Comparison of ENCODE assay signal across 17 mouse cellular contexts in the genomic region with DNA sequence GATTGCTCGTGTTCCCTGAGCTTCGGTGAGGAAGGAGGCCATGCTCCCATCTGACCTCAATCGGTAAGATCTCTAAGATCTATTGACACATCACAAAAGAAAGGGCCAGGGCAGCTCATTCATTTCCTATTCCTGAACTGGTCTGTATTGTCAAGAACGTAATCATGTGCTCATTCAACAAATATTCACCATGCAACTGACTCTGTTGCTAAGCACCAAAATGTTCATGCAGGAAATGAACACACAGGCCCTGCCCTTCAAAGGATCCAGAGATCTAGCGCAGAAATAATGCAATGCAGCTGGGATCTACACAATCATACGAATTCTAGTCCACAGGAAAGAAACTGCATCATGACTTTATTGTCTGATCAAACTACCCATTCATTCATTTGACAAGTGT.
DNase-seq lines count a peak whose midpoint lies in the region; ATAC-seq and TF ChIP-seq lines count a peak whose summit lies in the region.
"Had no signal": no experiment of that assay in that cellular context is flagged by ENCODE, and none has a peak within 500 bp of the region (broad histone marks: within the 10 kb centered on the region; RNA-seq: fewer than 3 reads in every experiment).

No protein-coding gene starts in this region.

- H3K27me3 ChIP-seq in forebrain, embryonic 15.5 days, result no peaks in the 10 kb centered on the region
- no peaks in the 10 kb centered on the region for H3K27me3 ChIP-seq in forebrain, embryonic 13.5 days
- no peaks in the 10 kb centered on the region for H3K27me3 ChIP-seq in midbrain, embryonic 11.5 days (ENCODE audit: control insufficient read depth, insufficient read depth, low read length)
- H3K27me3 ChIP-seq in midbrain, embryonic 10.5 days (ENCODE audit: low read depth, poor library complexity, severe bottlenecking), result no peaks in the 10 kb centered on the region
- H3K27me3 ChIP-seq in limb, embryonic 14.5 days (ENCODE audit: control insufficient read depth, insufficient read depth, low read length), result no peaks in the 10 kb centered on the region
- H3K27me3 ChIP-seq in stomach, postnatal 0 days (ENCODE audit: control insufficient read depth, insufficient read depth, low read length), result no peaks in the 10 kb centered on the region
- H3K27me3 ChIP-seq: limb, embryonic 13.5 days had no signal

- H3K4me2 ChIP-seq in forebrain, embryonic 15.5 days (replicated peaks), result no peak overlapping the region
- H3K4me2 ChIP-seq in forebrain, embryonic 13.5 days, result no peak overlapping the region
- no peak overlapping the region for H3K4me2 ChIP-seq in midbrain, embryonic 11.5 days
- H3K4me2 ChIP-seq in limb, embryonic 14.5 days (replicated peaks; ENCODE audit: low read depth, low read length, severe bottlenecking), result no peak overlapping the region
- no peak overlapping the region for H3K4me2 ChIP-seq in stomach, postnatal 0 days (replicated peaks; ENCODE audit: low read depth)
- H3K4me2 ChIP-seq: limb, embryonic 13.5 days had no signal

- no peak overlapping the region for H3K4me3 ChIP-seq in forebrain, embryonic 15.5 days
- no peak overlapping the region for H3K4me3 ChIP-seq in forebrain, embryonic 13.5 days
- no peak overlapping the region for H3K4me3 ChIP-seq in midbrain, embryonic 11.5 days (ENCODE audit: low read depth, low read length)
- no peak overlapping the region for H3K4me3 ChIP-seq in midbrain, embryonic 10.5 days
- no peak overlapping the region for H3K4me3 ChIP-seq in limb, embryonic 14.5 days (replicated peaks; ENCODE audit: low read length)
- H3K4me3 ChIP-seq in stomach, postnatal 0 days (ENCODE audit: low read depth, low read length), result no peak overlapping the region
- H3K4me3 ChIP-seq: erythroblast, embryonic 14.5 days; hindbrain, embryonic 10.5 days; limb, embryonic 13.5 days had no signal

- H3K36me3 ChIP-seq in forebrain, embryonic 15.5 days, result no peaks in the 10 kb centered on the region
- H3K36me3 ChIP-seq in forebrain, embryonic 13.5 days (ENCODE audit: poor library complexity, severe bottlenecking), result no peaks in the 10 kb centered on the region
- no peaks in the 10 kb centered on the region for H3K36me3 ChIP-seq in midbrain, embryonic 11.5 days (ENCODE audit: control insufficient read depth, insufficient read depth, low read length)
- H3K36me3 ChIP-seq in midbrain, embryonic 10.5 days, result no peaks in the 10 kb centered on the region
- H3K36me3 ChIP-seq in limb, embryonic 14.5 days (ENCODE audit: control insufficient read depth, insufficient read depth, low read length), result no peaks in the 10 kb centered on the region
- H3K36me3 ChIP-seq in stomach, postnatal 0 days (ENCODE audit: control insufficient read depth, insufficient read depth, low read length), result no peaks in the 10 kb centered on the region
- H3K36me3 ChIP-seq: hindbrain, embryonic 10.5 days; limb, embryonic 13.5 days had no signal

- no peaks in the 10 kb centered on the region for H3K9me3 ChIP-seq in forebrain, embryonic 15.5 days
- no peaks in the 10 kb centered on the region for H3K9me3 ChIP-seq in forebrain, embryonic 13.5 days (replicated peaks)
- no peaks in the 10 kb centered on the region for H3K9me3 ChIP-seq in midbrain, embryonic 11.5 days (ENCODE audit: control insufficient read depth, low read length)
- no peaks in the 10 kb centered on the region for H3K9me3 ChIP-seq in midbrain, embryonic 10.5 days (replicated peaks)
- no peaks in the 10 kb centered on the region for H3K9me3 ChIP-seq in limb, embryonic 14.5 days (ENCODE audit: control insufficient read depth, low read length)
- no peaks in the 10 kb centered on the region for H3K9me3 ChIP-seq in stomach, postnatal 0 days (ENCODE audit: control insufficient read depth, low read length)
- H3K9me3 ChIP-seq: hindbrain, embryonic 10.5 days; limb, embryonic 13.5 days had no signal

- H3K27ac ChIP-seq in forebrain, embryonic 15.5 days (replicated peaks), result no peak overlapping the region
- H3K27ac ChIP-seq in forebrain, embryonic 13.5 days, result no peak overlapping the region
- H3K27ac ChIP-seq in midbrain, embryonic 11.5 days (ENCODE audit: low read depth, low read length), result no peak overlapping the region
- H3K27ac ChIP-seq in midbrain, embryonic 10.5 days (replicated peaks), result no peak overlapping the region
- H3K27ac ChIP-seq in limb, embryonic 14.5 days (replicated peaks; ENCODE audit: low read depth, low read length), result no peak overlapping the region
- H3K27ac ChIP-seq in stomach, postnatal 0 days (replicated peaks), result no peak overlapping the region
- H3K27ac ChIP-seq: hindbrain, embryonic 10.5 days; limb, embryonic 13.5 days had no signal

- no peak for TF ChIP-seq CTCF in stomach, postnatal 0 days (IDR thresholded peaks at IDR 0.05; ENCODE audit: low read depth)

- TF ChIP-seq POLR2A in limb, embryonic 14.5 days (IDR thresholded peaks at IDR 0.05; ENCODE audit: borderline replicate concordance, extremely low read depth, insufficient read depth, insufficient read length), result no peak

- H3K4me1 ChIP-seq in forebrain, embryonic 15.5 days, result peaks cover 6% of the 10 kb centered on the region
- H3K4me1 ChIP-seq in forebrain, embryonic 13.5 days, result peaks cover 6% of the 10 kb centered on the region; the same call in 1 of the 2 replicates
- peaks cover 4% of the 10 kb centered on the region; the same call in 1 of the 2 replicates for H3K4me1 ChIP-seq in midbrain, embryonic 11.5 days (ENCODE audit: control insufficient read depth, insufficient read depth, low read length)
- peaks cover 9% of the 10 kb centered on the region for H3K4me1 ChIP-seq in midbrain, embryonic 10.5 days
- H3K4me1 ChIP-seq in limb, embryonic 14.5 days (ENCODE audit: control insufficient read depth, insufficient read depth, low read length), result 0 out of 2 replicates have a peak, but pooled peaks cover 4% of the 10 kb centered on the region
- no peaks in the 10 kb centered on the region for H3K4me1 ChIP-seq in stomach, postnatal 0 days (replicated peaks; ENCODE audit: control insufficient read depth, insufficient read depth)

- peak; percentile 43; the same call in 1 of the 2 replicates for ATAC-seq in forebrain, embryonic 15.5 days (replicated peaks)
- no peak for ATAC-seq in forebrain, embryonic 13.5 days
- peak; percentile 63; the same call in 1 of the 2 replicates for ATAC-seq in midbrain, embryonic 11.5 days (ENCODE audit: low FRiP score)
- ATAC-seq in limb, embryonic 14.5 days (ENCODE audit: low FRiP score, low read depth), result peak; percentile 47; the same call in 1 of the 2 replicates
- peak; percentile 47; the same call in 1 of the 2 replicates for ATAC-seq in stomach, postnatal 0 days (ENCODE audit: low FRiP score, low TSS enrichment)
- no peak for ATAC-seq in erythroblast, adult 5-6 weeks (replicated peaks; ENCODE audit: low FRiP score, poor library complexity, severe bottlenecking)

- no peak for TF ChIP-seq EP300 in stomach, postnatal 0 days (optimal IDR thresholded peaks at IDR 0.05)

- H3K9ac ChIP-seq in forebrain, embryonic 15.5 days (replicated peaks), result no peak overlapping the region
- no peak overlapping the region for H3K9ac ChIP-seq in forebrain, embryonic 13.5 days
- H3K9ac ChIP-seq in midbrain, embryonic 11.5 days (ENCODE audit: low read length), result no peak overlapping the region
- no peak overlapping the region for H3K9ac ChIP-seq in limb, embryonic 14.5 days (ENCODE audit: low read depth, low read length, severe bottlenecking)
- no peak overlapping the region for H3K9ac ChIP-seq in stomach, postnatal 0 days (ENCODE audit: low read length)
- H3K9ac ChIP-seq: limb, embryonic 13.5 days had no signal

- no peak for DNase-seq in midbrain, embryonic 11.5 days (ENCODE audit: low spot score, missing footprints)
- no peak for DNase-seq in midbrain, embryonic 10.5 days (ENCODE audit: low spot score)
- peak; percentile 30 for DNase-seq in limb, embryonic 14.5 days (ENCODE audit: low spot score)
- no peak for DNase-seq in stomach, postnatal 0 days (ENCODE audit: low spot score)
- DNase-seq in adrenal gland, postnatal 4 days (ENCODE audit: low spot score in 2 of 2), result no peak
- DNase-seq: B cell, adult 2 months; cerebellum, adult 18-20 months; kidney, adult 2 months; kidney, postnatal 4 days; layer of hippocampus, postnatal 36 days; thymus, adult 18-20 months had no signal

- WGBS in forebrain, embryonic 15.5 days, result 21% methylated on average over 6 of the region's 6 CpGs
- WGBS in forebrain, embryonic 13.5 days, result 19% methylated on average over 6 of the region's 6 CpGs
- 35% methylated on average over 6 of the region's 6 CpGs for WGBS in midbrain, embryonic 11.5 days
- WGBS in midbrain, embryonic 10.5 days, result 49% methylated on average over 6 of the region's 6 CpGs
- 27% methylated on average over 6 of the region's 6 CpGs for WGBS in limb, embryonic 14.5 days
- WGBS in stomach, postnatal 0 days, result 16% methylated on average over 6 of the region's 6 CpGs

Comparison
In these comparisons a context has a peak if more than half of its experiments do, and no peak if none do; other contexts are left out.
1. ATAC-seq: peak in forebrain, embryonic 15.5 days (single experiment), midbrain, embryonic 11.5 days (single experiment), limb, embryonic 14.5 days (single experiment) and stomach, postnatal 0 days (single experiment); none in forebrain, embryonic 13.5 days (single experiment) and erythroblast, adult 5-6 weeks (single experiment).